Mouse (Mus musculus): ENCODE results near the gene Furin.
A peak's percentile ranks its signal among the peaks of the same experiment; 100 is the strongest.

- TF ChIP-seq POLR2A (IDR thresholded peaks at IDR 0.05; ENCODE audit: extremely low read depth, insufficient read depth, low read length) (no peak), CTCF (IDR thresholded peaks at IDR 0.05; ENCODE audit: low read depth, low read length) (peak; percentile 78)
Observed at GRCm38 (mm10) chr7:80377471-80377870, 27.8 kb downstream of the Furin start.

Data from liver, adult 2 months (tissue).